Mouse (Mus musculus) stomach, postnatal 0 days (tissue): ENCODE results near the gene Acvr1b.

Source experiments
- CTCF ChIP-seq: IDR thresholded peaks from 2 replicates; pipeline ENCODE4 v1.5.1; 2016; ENCODE audit warnings: antibody characterized with exemption, low read depth, mild to moderate bottlenecking, moderate library complexity
- EP300 ChIP-seq: optimal IDR thresholded peaks from 2 replicates; pipeline ENCODE3; 2016; ENCODE audit warnings: antibody characterized with exemption

GRCm38 (mm10) chr15:101259922-101260321 lies 86.1 kb downstream of the Acvr1b start:
- TF ChIP-seq CTCF = no peak
- no peak for TF ChIP-seq EP300
